Mouse (Mus musculus) liver, postnatal 0 days (tissue): Measurements from ENCODE around the gene Lcmt1. TPM values are rescaled to one million over a fixed set of nuclear protein-coding genes. Genes with fewer than 3 reads are reported as not detected.

Experiments used
- ATAC-seq: fragments of 200-750 bp; cut with Nextera tagmentation; 2 replicates; pipeline ENCODE4 v1.8.0; 2017; ENCODE audit warnings: mild to moderate bottlenecking, moderate library complexity
- DNase-seq: peaks from one replicate; pipeline ENCODE4 v3.0.0-alpha.2; 2016
- H3K27ac ChIP-seq: fragments of 300-500 bp; sonication (generic); 2 replicates; pipeline ENCODE4 v1.5.1; 2014; ENCODE audit warnings: antibody characterized with exemption, moderate library complexity, mild to moderate bottlenecking, low read depth
- H3K27me3 ChIP-seq: fragments of 300-500 bp; sonication (generic); 2 replicates; pipeline ENCODE4 v1.6.1; 2014; ENCODE audit warnings: low read length, control low read depth, mixed read lengths; ENCODE audit not compliant: insufficient read depth
- H3K36me3 ChIP-seq: fragments of 300-500 bp; sonication (generic); replicated peaks from 2 replicates; pipeline ENCODE4 v1.6.1; 2014; ENCODE audit warnings: mild to moderate bottlenecking, control low read depth, low read length, moderate library complexity, mixed read lengths; ENCODE audit not compliant: insufficient read depth
- H3K4me1 ChIP-seq: fragments of 300-500 bp; sonication (generic); 2 replicates; pipeline ENCODE4 v1.6.1; 2014; ENCODE audit warnings: antibody characterized with exemption, mild to moderate bottlenecking, control low read depth; ENCODE audit not compliant: insufficient read depth
- H3K4me2 ChIP-seq: fragments of 300-500 bp; sonication (generic); 2 replicates; pipeline ENCODE4 v1.6.1; 2014; ENCODE audit warnings: low read depth, mild to moderate bottlenecking, low read length, moderate library complexity, mixed read lengths
- H3K4me3 ChIP-seq: fragments of 300-500 bp; sonication (generic); 2 replicates; pipeline ENCODE4 v1.5.1; 2014; ENCODE audit warnings: low read depth, low read length
- H3K9ac ChIP-seq: fragments of 300-500 bp; sonication (generic); replicated peaks from 2 replicates; pipeline ENCODE4 v1.6.1; 2014; ENCODE audit warnings: mild to moderate bottlenecking, moderate library complexity
- H3K9me3 ChIP-seq: fragments of 300-500 bp; sonication (generic); 2 replicates; pipeline ENCODE4 v1.6.1; 2016; ENCODE audit warnings: mild to moderate bottlenecking, control low read depth, low read length, mixed read lengths
- CTCF ChIP-seq: sonication (generic); IDR thresholded peaks from 2 replicates; pipeline ENCODE4 v1.5.1; 2016; ENCODE audit warnings: antibody characterized with exemption, low read depth
- EP300 ChIP-seq: IDR thresholded peaks from 2 replicates; pipeline ENCODE4 v1.6.1; 2016; ENCODE audit warnings: antibody characterized with exemption, low read depth, mild to moderate bottlenecking
- WGBS: fragments of 180-500 bp; shearing (Covaris S2); extraction: QIAGEN DNeasy Blood & Tissue Kit; methylation state at CpG from one replicate; pipeline ENCODE4 v1.1.7; 2014; ENCODE audit not compliant: insufficient replicate concordance; 5-methylcytosine and 5-hydroxymethylcytosine counted together
- polyA plus RNA-seq: library from polyadenylated mRNA; unstranded; fragments of >200 nt; fragmentation: Nextera tagmentation; extraction: Ambion mirVana; gene quantifications from 2 replicates; pipeline ENCODE4 v1.2.1, GENCODE M21; 2015

Gene Lcmt1
- polyA plus RNA-seq, 1 experiment from 2014 or later, result 10.8 TPM

- Histone ChIP-seq H3K27me3 (no peaks in the 10 kb centered on the region), H3K4me1 (peaks cover 52% of the 10 kb centered on the region), H3K36me3 (no peaks in the 10 kb centered on the region), H3K27ac (no peak overlapping the region), H3K9me3 (no peaks in the 10 kb centered on the region), H3K4me2 (peak overlapping the region; percentile 54), H3K9ac (no peak overlapping the region), H3K4me3 (no peak overlapping the region)
- ATAC-seq, result no peak
- 49% methylated on average over 5 of the region's 5 CpGs for WGBS
- no peak for DNase-seq
- no peak for TF ChIP-seq EP300
- TF ChIP-seq CTCF, result no peak
These were observed 15.2 kb upstream of the Lcmt1 start for GRCm38 (mm10) chr7:123354392-123354791.

GRCm38 (mm10) chr7:123354851-123355250 lies 14.7 kb upstream of the Lcmt1 start:
- DNase-seq (no peak), ATAC-seq (no peak)
- Histone ChIP-seq H3K4me1 (peaks cover 49% of the 10 kb centered on the region), H3K9me3 (no peaks in the 10 kb centered on the region), H3K9ac (no peak overlapping the region), H3K27me3 (no peaks in the 10 kb centered on the region), H3K27ac (no peak overlapping the region), H3K4me2 (no peak overlapping the region), H3K36me3 (no peaks in the 10 kb centered on the region), H3K4me3 (no peak overlapping the region)
- 62% methylated on average over 2 of the region's 2 CpGs for WGBS
- TF ChIP-seq CTCF, result no peak

- no peaks in the 10 kb centered on the region for H3K27me3 ChIP-seq
- DNase-seq, result no peak
- H3K9me3 ChIP-seq, result no peaks in the 10 kb centered on the region
- ATAC-seq, result no peak
- no peaks in the 10 kb centered on the region; the same call in 1 of the 2 replicates for H3K36me3 ChIP-seq
- peak overlapping the region; percentile 39; the same call in 1 of the 2 replicates for H3K27ac ChIP-seq
- no peak overlapping the region for H3K9ac ChIP-seq
- no peak overlapping the region for H3K4me2 ChIP-seq
- H3K4me3 ChIP-seq, result no peak overlapping the region
- TF ChIP-seq CTCF (no peak), EP300 (no peak)
- H3K4me1 ChIP-seq, result peaks cover 51% of the 10 kb centered on the region
- 67% methylated on average over 3 of the region's 3 CpGs for WGBS
These were observed 13.4 kb upstream of the Lcmt1 start for GRCm38 (mm10) chr7:123356158-123356557.

DNA sequence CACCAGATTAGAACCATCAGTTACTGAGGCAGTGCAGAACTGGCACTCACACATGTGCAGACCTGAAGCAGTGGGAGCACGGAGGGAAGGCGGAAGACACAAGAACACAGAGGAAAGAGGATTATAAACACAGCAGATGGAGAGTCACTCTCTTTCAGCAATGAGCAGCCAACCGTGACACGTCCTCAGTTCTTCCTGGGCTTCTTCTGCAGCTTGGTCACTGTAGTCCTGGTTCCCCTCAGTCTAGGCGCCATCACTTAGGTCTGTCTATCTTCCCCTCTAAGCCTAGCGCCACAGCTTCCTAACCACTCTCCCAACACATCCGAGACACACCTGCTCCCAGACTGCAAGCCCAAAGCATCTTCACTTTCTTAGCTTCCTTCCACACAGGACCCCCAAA lies 10.5 kb upstream of the Lcmt1 start:
- ATAC-seq, result no peak
- peaks cover 26% of the 10 kb centered on the region for H3K4me1 ChIP-seq
- H3K4me3 ChIP-seq, result no peak overlapping the region
- no peaks in the 10 kb centered on the region for H3K9me3 ChIP-seq
- no peak overlapping the region for H3K4me2 ChIP-seq
- TF ChIP-seq CTCF (no peak), EP300 (no peak)
- WGBS, result 87% methylated on average over 7 of the region's 7 CpGs
- no peaks in the 10 kb centered on the region for H3K27me3 ChIP-seq
- DNase-seq, result no peak
- no peak overlapping the region for H3K9ac ChIP-seq
- no peaks in the 10 kb centered on the region; the same call in 1 of the 2 replicates for H3K36me3 ChIP-seq
- no peak overlapping the region for H3K27ac ChIP-seq

DNA sequence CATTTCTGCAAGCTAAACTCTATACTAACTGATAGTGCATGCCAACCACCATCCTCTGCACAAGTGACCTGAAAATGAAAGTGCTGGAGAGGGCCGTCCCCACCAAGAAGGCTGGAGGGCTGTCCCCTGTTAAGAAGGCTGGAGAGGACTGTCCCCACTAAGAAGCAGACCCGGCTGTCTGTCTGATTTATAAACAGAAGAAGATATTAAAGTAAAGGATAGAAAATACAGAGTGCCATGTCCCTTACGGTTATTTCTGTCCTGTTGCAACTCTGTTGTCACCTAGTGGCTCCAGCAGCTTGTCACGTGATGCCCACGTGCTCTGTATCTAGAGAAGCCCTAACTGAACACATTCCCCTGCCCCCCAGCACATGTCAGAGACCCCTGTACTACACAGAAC lies 9.4 kb upstream of the Lcmt1 start:
- peaks cover 17% of the 10 kb centered on the region for H3K4me1 ChIP-seq
- no peak overlapping the region for H3K4me3 ChIP-seq
- ATAC-seq (no peak), DNase-seq (no peak)
- no peak overlapping the region for H3K4me2 ChIP-seq
- H3K27ac ChIP-seq, result no peak overlapping the region
- no peak overlapping the region for H3K9ac ChIP-seq
- no peaks in the 10 kb centered on the region for H3K9me3 ChIP-seq
- no peaks in the 10 kb centered on the region for H3K27me3 ChIP-seq
- H3K36me3 ChIP-seq, result no peaks in the 10 kb centered on the region; the same call in 1 of the 2 replicates
- no peak for TF ChIP-seq CTCF
- TF ChIP-seq EP300, result no peak
- 77% methylated on average over 5 of the region's 5 CpGs for WGBS

- H3K4me2 ChIP-seq, result no peak overlapping the region
- H3K4me1 ChIP-seq, result peaks cover 25% of the 10 kb centered on the region
- no peaks in the 10 kb centered on the region for H3K27me3 ChIP-seq
- H3K9me3 ChIP-seq, result no peaks in the 10 kb centered on the region
- ATAC-seq (no peak), DNase-seq (no peak)
- H3K36me3 ChIP-seq, result no peaks in the 10 kb centered on the region; the same call in 1 of the 2 replicates
- WGBS, result 85% methylated on average over 7 of the region's 7 CpGs
- H3K4me3 ChIP-seq, result no peak overlapping the region
- TF ChIP-seq CTCF, result no peak
- H3K27ac ChIP-seq, result no peak overlapping the region
- H3K9ac ChIP-seq, result no peak overlapping the region
These were observed 8.2 kb upstream of the Lcmt1 start for GRCm38 (mm10) chr7:123361229-123361980.
